Mouse (Mus musculus): ENCODE data around the gene Myt1l.

DNA sequence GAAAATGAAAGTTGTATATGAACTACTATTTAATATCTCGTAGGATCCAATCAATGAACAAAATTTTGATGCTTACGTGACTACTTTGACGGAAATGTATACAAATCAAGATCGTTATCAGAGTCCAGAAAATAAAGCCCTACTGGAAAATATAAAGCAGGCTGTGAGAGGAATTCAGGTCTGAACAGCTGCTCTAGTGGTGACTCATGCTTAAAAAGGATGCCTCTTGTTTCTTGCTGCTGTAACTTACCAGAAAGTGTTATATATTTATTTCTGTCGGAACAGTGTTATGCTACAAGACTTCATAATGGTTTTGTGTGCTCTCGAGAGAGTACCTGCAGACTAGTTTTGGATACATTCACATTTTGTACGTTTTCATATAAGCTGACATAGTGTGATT lies 392.1 kb downstream of the Myt1l start:
- TF ChIP-seq CTCF (IDR thresholded peaks at IDR 0.05; ENCODE audit: low read depth) (no peak), EP300 (IDR thresholded peaks at IDR 0.05; ENCODE audit: low read depth) (no peak)

Measured in heart, postnatal 0 days (tissue).